Mouse (Mus musculus): ENCODE measurements at regions not wholly inside any gene's neighbourhood (a gene's known extent, or its start where the extent isn't known, plus 50 kb on each side); places are given as distances from the start of the nearest gene placed in this dataset.
A peak's percentile ranks its signal among the peaks of the same experiment; 100 is the strongest.

- no peak for DNase-seq (ENCODE audit: low spot score in 2 of 2)
These were observed 118.7 kb downstream of the Tmem26 start for GRCm38 (mm10) chr10:68842023-68842735.

GRCm38 (mm10) chr10:68844066-68844465, 120.6 kb downstream of the Tmem26 start:
- DNase-seq (ENCODE audit: low spot score in 2 of 2): no peak

GRCm38 (mm10) chr10:68844596-68844995, 121.2 kb downstream of the Tmem26 start:
- DNase-seq (ENCODE audit: low spot score in 2 of 2): no peak

- no peak for DNase-seq (ENCODE audit: low spot score in 2 of 2)
These were observed 127.7 kb downstream of the Tmem26 start for GRCm38 (mm10) chr10:68851153-68851552.

GRCm38 (mm10) chr10:68855934-68856891, 132.8 kb downstream of the Tmem26 start:
- no peak for DNase-seq (ENCODE audit: low spot score in 2 of 2)

GRCm38 (mm10) chr10:68864606-68865378, 141.3 kb downstream of the Tmem26 start:
- DNase-seq (ENCODE audit: low spot score in 2 of 2): no peak

- no peak for DNase-seq (ENCODE audit: low spot score in 2 of 2)
These were observed 142.3 kb downstream of the Tmem26 start for GRCm38 (mm10) chr10:68865776-68866175.

GRCm38 (mm10) chr10:68867361-68867760, 143.9 kb downstream of the Tmem26 start:
- DNase-seq (ENCODE audit: low spot score in 2 of 2): no peak

GRCm38 (mm10) chr10:68872102-68872501, 148.7 kb downstream of the Tmem26 start:
- no peak for DNase-seq (ENCODE audit: low spot score in 2 of 2)

GRCm38 (mm10) chr10:68875641-68876040, 152.2 kb downstream of the Tmem26 start:
- no peak for DNase-seq (ENCODE audit: low spot score in 2 of 2)

- DNase-seq (ENCODE audit: low spot score in 2 of 2): no peak
These were observed 169.8 kb downstream of the Tmem26 start for GRCm38 (mm10) chr10:68893100-68893841.

- DNase-seq (ENCODE audit: low spot score in 2 of 2): no peak
These were observed 170.7 kb downstream of the Tmem26 start for GRCm38 (mm10) chr10:68894121-68894520.

- no peak for DNase-seq (ENCODE audit: low spot score in 2 of 2)
These were observed 174.1 kb downstream of the Tmem26 start for GRCm38 (mm10) chr10:68897524-68897923.

GRCm38 (mm10) chr10:68901168-68901567, 177.7 kb downstream of the Tmem26 start:
- no peak for DNase-seq (ENCODE audit: low spot score in 2 of 2)

GRCm38 (mm10) chr10:68902670-68903069, 179.2 kb downstream of the Tmem26 start:
- peak in 1 of 2 experiments; percentile 15 for DNase-seq (ENCODE audit: low spot score in 2 of 2)

- no peak for DNase-seq (ENCODE audit: low spot score in 2 of 2)
These were observed 180.9 kb downstream of the Tmem26 start for GRCm38 (mm10) chr10:68904337-68904736.

- peak; percentile 5 to 57 for DNase-seq (ENCODE audit: low spot score in 2 of 2)
These were observed 184.8 kb downstream of the Tmem26 start for GRCm38 (mm10) chr10:68908236-68908635.

GRCm38 (mm10) chr10:68909018-68909417, 185.6 kb downstream of the Tmem26 start:
- DNase-seq (ENCODE audit: low spot score in 2 of 2): no peak

GRCm38 (mm10) chr10:68916147-68916546, 192.7 kb downstream of the Tmem26 start:
- DNase-seq (ENCODE audit: low spot score in 2 of 2): no peak

- no peak for DNase-seq (ENCODE audit: low spot score in 2 of 2)
These were observed 212.4 kb downstream of the Tmem26 start for GRCm38 (mm10) chr10:68935843-68936242.

- DNase-seq (ENCODE audit: low spot score in 2 of 2): no peak
These were observed 208.0 kb upstream of the Rhobtb1 start for GRCm38 (mm10) chr10:68943239-68943638.

All from thymus, postnatal 10 days (tissue).